Mouse (Mus musculus): ENCODE measurements at regions not wholly inside any gene's neighbourhood (a gene's known extent, or its start where the extent isn't known, plus 50 kb on each side); places are given as distances from the start of the nearest gene placed in this dataset.
"Not testable (repeated sequence)": the region's sequence is repeated elsewhere in the genome, so short reads cannot be mapped to it uniquely, and the experiment has no call there.

DNA sequence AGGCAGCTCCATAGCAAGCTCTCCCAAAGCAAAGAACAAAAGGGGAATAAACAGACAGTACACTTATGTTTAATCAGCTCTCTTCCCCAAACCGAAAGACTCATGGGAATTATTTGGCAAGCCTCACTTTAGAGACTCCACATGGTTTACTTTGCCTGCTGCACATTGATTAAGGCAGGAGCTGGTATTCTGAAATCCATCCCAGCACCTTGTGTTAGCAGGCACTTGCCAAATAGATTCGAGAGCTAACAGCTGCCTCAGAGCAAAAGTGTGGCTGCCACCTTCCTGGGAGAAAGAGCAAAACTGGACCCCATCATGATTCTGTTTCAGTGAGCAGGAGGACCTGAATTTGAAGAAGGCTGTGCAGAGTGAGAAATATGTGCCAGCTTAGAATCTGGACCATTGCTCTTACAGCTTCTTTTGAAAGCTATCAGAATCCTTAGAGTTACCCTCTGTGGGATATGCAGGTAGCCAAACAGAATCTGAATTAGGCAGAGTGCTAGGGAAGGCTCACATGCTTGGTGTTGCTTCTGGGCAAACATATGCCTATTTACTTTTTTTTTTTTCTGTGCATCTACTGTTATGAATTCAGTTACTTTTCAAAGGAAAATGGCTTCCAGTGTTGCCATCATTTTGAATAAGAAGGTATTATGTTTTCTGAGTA lies 2703.8 kb downstream of the Poteg start:
- no peak overlapping the region for H3K9ac ChIP-seq (ENCODE audit: insufficient read depth, low read depth, low read length, poor library complexity, severe bottlenecking)
- in situ Hi-C loops (cut with MboI; ENCODE audit: low sequenced_read_pairs in 2 of 2, unreplicated experiment in 2 of 2), result no loop called here
- TF ChIP-seq CHD2 (IDR thresholded peaks at IDR 0.05; ENCODE audit: low read depth, low read length) (no peak), MAFK (IDR thresholded peaks at IDR 0.05; ENCODE audit: insufficient read depth, low read depth, low read length) (no peak), HCFC1 (IDR thresholded peaks at IDR 0.05; ENCODE audit: borderline replicate concordance, insufficient read depth, low read length) (no peak), ZNF384 (IDR thresholded peaks at IDR 0.05; ENCODE audit: low read depth, low read length) (no peak), ZC3H11A (IDR thresholded peaks at IDR 0.05; ENCODE audit: borderline replicate concordance, low read depth, low read length) (no peak)

DNA sequence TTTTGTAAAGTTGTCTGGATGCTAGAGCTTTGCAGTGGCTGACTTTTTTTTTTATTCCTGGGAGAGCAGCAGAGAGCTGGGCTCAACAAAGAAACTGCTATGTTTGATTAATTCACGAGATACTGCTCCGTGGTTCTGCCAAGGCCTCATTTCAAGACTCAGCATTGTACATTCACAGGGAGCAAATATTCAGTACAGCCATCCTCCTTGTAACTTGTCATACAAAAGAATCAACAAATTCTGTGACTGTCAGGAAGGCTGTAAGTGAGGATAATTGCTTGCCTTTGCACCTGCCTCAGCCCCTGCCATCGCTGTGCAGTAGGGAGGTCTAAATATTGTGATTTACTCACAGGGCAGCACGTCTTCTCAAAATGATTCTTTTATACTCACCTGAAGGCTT lies 2705.5 kb downstream of the Poteg start:
- no peak overlapping the region for H3K4me3 ChIP-seq (ENCODE audit: insufficient read depth in 1 of 2, low read depth in 1 of 2, low read length in 2 of 2, poor library complexity in 1 of 2, severe bottlenecking in 1 of 2)
- H3K27ac ChIP-seq (ENCODE audit: insufficient read depth, low read depth, low read length, poor library complexity, severe bottlenecking), result no peak overlapping the region
- no peaks in the 10 kb centered on the region for H3K36me3 ChIP-seq (ENCODE audit: control insufficient read depth, insufficient read depth, low read length, poor library complexity, severe bottlenecking)
- no peak overlapping the region for H3K9ac ChIP-seq (ENCODE audit: insufficient read depth, low read depth, low read length, poor library complexity, severe bottlenecking)
- in situ Hi-C loops (cut with MboI; ENCODE audit: low sequenced_read_pairs in 2 of 2, unreplicated experiment in 2 of 2), result no loop called here
- TF ChIP-seq ZNF384 (IDR thresholded peaks at IDR 0.05; ENCODE audit: low read depth, low read length), result no peak
- TF ChIP-seq CHD2 (IDR thresholded peaks at IDR 0.05; ENCODE audit: low read depth, low read length), result no peak
- no peak for TF ChIP-seq HCFC1 (IDR thresholded peaks at IDR 0.05; ENCODE audit: borderline replicate concordance, insufficient read depth, low read length)
- TF ChIP-seq ZC3H11A (IDR thresholded peaks at IDR 0.05; ENCODE audit: borderline replicate concordance, low read depth, low read length), result no peak
- TF ChIP-seq MAFK (IDR thresholded peaks at IDR 0.05; ENCODE audit: insufficient read depth, low read depth, low read length), result no peak
- H3K9me3 ChIP-seq (ENCODE audit: control insufficient read depth, insufficient read depth, low read depth, low read length), result no peaks in the 10 kb centered on the region
- no peak for DNase-seq (ENCODE audit: low read depth, low spot score)
- no peaks in the 10 kb centered on the region for H3K4me1 ChIP-seq (ENCODE audit: control insufficient read depth in 2 of 2, insufficient read depth in 2 of 2, low read length in 2 of 2, poor library complexity in 1 of 2)

More for the DNA sequence above, 2703.8 kb downstream of the Poteg start:
- no peak for DNase-seq (ENCODE audit: low read depth, low spot score)
- Histone ChIP-seq H3K27ac (ENCODE audit: insufficient read depth, low read depth, low read length, poor library complexity, severe bottlenecking) (no peak overlapping the region), H3K4me1 (ENCODE audit: control insufficient read depth in 2 of 2, insufficient read depth in 2 of 2, low read length in 2 of 2, poor library complexity in 1 of 2) (no peaks in the 10 kb centered on the region), H3K36me3 (ENCODE audit: control insufficient read depth, insufficient read depth, low read length, poor library complexity, severe bottlenecking) (no peaks in the 10 kb centered on the region), H3K4me3 (ENCODE audit: insufficient read depth in 1 of 2, low read depth in 1 of 2, low read length in 2 of 2, poor library complexity in 1 of 2, severe bottlenecking in 1 of 2) (no peak overlapping the region), H3K9me3 (ENCODE audit: control insufficient read depth, insufficient read depth, low read depth, low read length) (no peaks in the 10 kb centered on the region)

DNA sequence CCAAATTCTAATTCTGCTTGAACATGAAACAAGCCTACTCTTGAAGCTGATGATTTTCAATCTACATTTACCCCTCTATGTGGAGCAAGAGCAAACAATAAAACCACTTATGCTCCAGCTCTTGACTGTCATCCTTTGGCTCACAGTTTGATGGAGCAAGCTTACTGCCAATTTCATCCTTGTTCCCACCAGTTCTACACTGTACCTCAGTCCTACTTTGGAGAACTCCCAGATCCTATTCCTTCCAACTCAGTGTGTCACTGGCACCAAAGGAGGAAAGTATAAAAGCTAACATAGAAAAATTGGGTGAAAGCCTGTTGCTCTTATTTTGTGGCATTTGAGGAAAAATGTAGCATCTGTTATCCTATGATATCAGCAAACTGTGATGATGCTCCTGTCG lies 2724.4 kb downstream of the Poteg start:
- H3K4me1 ChIP-seq (ENCODE audit: control insufficient read depth in 2 of 2, insufficient read depth in 2 of 2, low read length in 2 of 2, poor library complexity in 1 of 2), result no peaks in the 10 kb centered on the region
- no peak overlapping the region for H3K9ac ChIP-seq (ENCODE audit: insufficient read depth, low read depth, low read length, poor library complexity, severe bottlenecking)
- no peak for TF ChIP-seq MAFK (IDR thresholded peaks at IDR 0.05; ENCODE audit: insufficient read depth, low read depth, low read length)
- no peak for TF ChIP-seq ZC3H11A (IDR thresholded peaks at IDR 0.05; ENCODE audit: borderline replicate concordance, low read depth, low read length)
- no peak for TF ChIP-seq HCFC1 (IDR thresholded peaks at IDR 0.05; ENCODE audit: borderline replicate concordance, insufficient read depth, low read length)
- no peak for TF ChIP-seq ZNF384 (IDR thresholded peaks at IDR 0.05; ENCODE audit: low read depth, low read length)
- no peak for TF ChIP-seq CHD2 (IDR thresholded peaks at IDR 0.05; ENCODE audit: low read depth, low read length)
- H3K36me3 ChIP-seq (ENCODE audit: control insufficient read depth, insufficient read depth, low read length, poor library complexity, severe bottlenecking), result no peaks in the 10 kb centered on the region
- no peak overlapping the region for H3K27ac ChIP-seq (ENCODE audit: insufficient read depth, low read depth, low read length, poor library complexity, severe bottlenecking)
- no peaks in the 10 kb centered on the region for H3K9me3 ChIP-seq (ENCODE audit: control insufficient read depth, insufficient read depth, low read depth, low read length)
- in situ Hi-C loops (cut with MboI; ENCODE audit: low sequenced_read_pairs in 2 of 2, unreplicated experiment in 2 of 2), result no loop called here
- no peak overlapping the region for H3K4me3 ChIP-seq (ENCODE audit: insufficient read depth in 1 of 2, low read depth in 1 of 2, low read length in 2 of 2, poor library complexity in 1 of 2, severe bottlenecking in 1 of 2)
- DNase-seq (ENCODE audit: low read depth, low spot score), result no peak

DNA sequence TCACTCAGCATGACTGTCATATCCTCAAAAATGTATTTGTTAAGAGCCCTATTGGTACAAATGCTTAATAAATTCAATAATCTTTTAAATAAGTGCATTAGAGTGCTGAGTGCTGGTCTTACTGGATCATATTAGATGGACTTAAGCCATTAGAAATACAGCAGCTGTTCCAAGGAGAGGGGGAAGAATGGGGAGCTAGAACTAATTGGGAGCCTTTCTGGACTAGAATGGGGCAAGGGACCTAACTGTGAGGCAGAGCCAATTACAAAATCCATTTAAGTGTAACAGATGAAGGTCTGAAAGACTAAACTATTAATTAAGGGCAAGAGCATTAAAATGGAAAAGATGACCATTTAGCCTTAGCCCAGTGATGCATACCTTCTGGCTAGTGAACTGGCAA lies 2755.3 kb downstream of the Poteg start:
- H3K36me3 ChIP-seq (ENCODE audit: control insufficient read depth, insufficient read depth, low read length, poor library complexity, severe bottlenecking); H3K9ac ChIP-seq (ENCODE audit: insufficient read depth, low read depth, low read length, poor library complexity, severe bottlenecking); DNase-seq (ENCODE audit: low read depth, low spot score); H3K4me3 ChIP-seq (ENCODE audit: insufficient read depth in 1 of 2, low read depth in 1 of 2, low read length in 2 of 2, poor library complexity in 1 of 2, severe bottlenecking in 1 of 2); H3K4me1 ChIP-seq (ENCODE audit: control insufficient read depth in 2 of 2, insufficient read depth in 2 of 2, low read length in 2 of 2, poor library complexity in 1 of 2); H3K27ac ChIP-seq (ENCODE audit: insufficient read depth, low read depth, low read length, poor library complexity, severe bottlenecking); H3K9me3 ChIP-seq (ENCODE audit: control insufficient read depth, insufficient read depth, low read depth, low read length); in situ Hi-C loops (cut with MboI; ENCODE audit: low sequenced_read_pairs in 2 of 2, unreplicated experiment in 2 of 2): not testable (repeated sequence)

DNA sequence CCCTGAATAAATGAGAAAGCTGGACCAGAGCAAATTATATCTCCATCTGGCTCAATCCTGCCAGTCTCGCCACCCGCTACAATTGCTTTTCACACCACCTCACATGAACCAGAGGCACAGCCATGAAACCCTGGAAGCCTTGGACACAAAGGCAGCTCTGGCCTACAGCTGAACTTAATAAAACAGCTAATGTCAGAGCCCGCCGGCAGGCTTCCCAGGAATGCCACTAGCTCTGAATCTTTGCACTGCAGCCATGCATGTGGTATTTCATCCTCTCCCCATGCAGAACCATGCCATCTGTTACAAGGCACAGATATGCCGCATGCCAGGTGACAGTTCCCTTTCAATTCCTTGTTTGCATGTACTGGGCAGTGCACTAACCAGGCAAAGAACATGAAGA lies 2779.9 kb downstream of the Poteg start:
- Histone ChIP-seq H3K4me1 (ENCODE audit: control insufficient read depth in 2 of 2, insufficient read depth in 2 of 2, low read length in 2 of 2, poor library complexity in 1 of 2) (no peaks in the 10 kb centered on the region), H3K36me3 (ENCODE audit: control insufficient read depth, insufficient read depth, low read length, poor library complexity, severe bottlenecking) (no peaks in the 10 kb centered on the region), H3K9me3 (ENCODE audit: control insufficient read depth, insufficient read depth, low read depth, low read length) (no peaks in the 10 kb centered on the region), H3K9ac (ENCODE audit: insufficient read depth, low read depth, low read length, poor library complexity, severe bottlenecking) (no peak overlapping the region), H3K27ac (ENCODE audit: insufficient read depth, low read depth, low read length, poor library complexity, severe bottlenecking) (no peak overlapping the region), H3K4me3 (ENCODE audit: insufficient read depth in 1 of 2, low read depth in 1 of 2, low read length in 2 of 2, poor library complexity in 1 of 2, severe bottlenecking in 1 of 2) (no peak overlapping the region)
- DNase-seq (ENCODE audit: low read depth, low spot score), result no peak
- TF ChIP-seq MAFK (IDR thresholded peaks at IDR 0.05; ENCODE audit: insufficient read depth, low read depth, low read length) (no peak), CHD2 (IDR thresholded peaks at IDR 0.05; ENCODE audit: low read depth, low read length) (no peak), ZNF384 (IDR thresholded peaks at IDR 0.05; ENCODE audit: low read depth, low read length) (no peak), HCFC1 (IDR thresholded peaks at IDR 0.05; ENCODE audit: borderline replicate concordance, insufficient read depth, low read length) (no peak), ZC3H11A (IDR thresholded peaks at IDR 0.05; ENCODE audit: borderline replicate concordance, low read depth, low read length) (no peak)
- in situ Hi-C loops (cut with MboI; ENCODE audit: low sequenced_read_pairs in 2 of 2, unreplicated experiment in 2 of 2), result no loop called here
